Mouse (Mus musculus): ENCODE results near the gene Gm17617.

DNA sequence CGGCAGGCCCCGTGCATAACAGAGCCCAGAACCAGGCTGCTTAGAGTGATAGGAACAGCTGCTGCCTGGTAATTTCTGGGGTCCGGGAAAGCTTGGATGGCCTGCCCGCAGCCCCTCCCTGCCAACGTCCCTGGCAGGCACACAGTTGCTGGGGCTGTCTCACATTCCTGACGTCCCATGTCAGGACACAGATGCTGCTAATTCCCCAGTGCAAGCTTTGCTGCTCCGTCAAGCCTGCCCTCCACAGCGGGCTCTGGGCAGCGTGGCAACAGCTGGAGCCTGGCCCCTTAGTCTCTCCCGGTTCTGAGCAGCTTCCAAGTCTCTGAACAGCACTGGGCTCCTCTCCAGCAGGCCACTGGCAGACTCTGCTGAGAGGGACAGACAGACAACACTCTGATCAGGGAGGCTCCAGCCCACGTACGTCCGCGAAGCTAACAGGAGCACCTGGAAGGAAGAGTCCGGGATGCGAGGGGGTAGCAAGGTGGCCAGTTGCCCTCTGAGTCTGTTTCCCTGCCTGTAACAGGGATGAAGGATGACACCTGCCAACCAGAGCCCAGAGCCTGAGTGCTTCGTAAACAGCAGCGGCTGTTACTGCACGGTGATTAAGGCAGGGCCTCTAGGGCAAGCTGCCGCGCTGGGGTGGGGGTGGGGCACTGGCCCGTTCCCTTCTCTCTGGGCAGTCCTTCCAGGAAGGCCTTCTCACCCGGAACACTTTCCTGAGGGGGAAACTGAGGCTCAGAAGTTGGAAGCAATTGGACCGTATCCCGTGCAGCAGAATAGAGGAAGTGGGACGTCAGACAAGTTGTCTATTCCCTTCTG lies 38.4 kb upstream of the Gm17617 start:
- TF ChIP-seq POLR2A (IDR thresholded peaks at IDR 0.05; ENCODE audit: insufficient read length, low read depth) (no peak), MAX (IDR thresholded peaks at IDR 0.05; ENCODE audit: low read depth) (no peak), MYOD1 (IDR thresholded peaks at IDR 0.05; ENCODE audit: control insufficient read depth in 1 of 3, insufficient read length in 2 of 3, low read depth in 2 of 3) (peak; percentile 72 to 97 (median 96)), USF1 (IDR thresholded peaks at IDR 0.05; ENCODE audit: low read depth) (no peak), MYOG (IDR thresholded peaks at IDR 0.05; ENCODE audit: control insufficient read depth in 1 of 3, insufficient read depth in 1 of 3, insufficient read length in 2 of 3, low read depth in 2 of 3) (peak; percentile 95 to 98 (median 96)), POLR2AphosphoS2 (IDR thresholded peaks at IDR 0.05; ENCODE audit: insufficient read length, low read depth) (peak; percentile 78), E2F4 (IDR thresholded peaks at IDR 0.05; ENCODE audit: insufficient read depth) (no peak)
